13 mouse cellular contexts compared by ENCODE assay signal in the genomic region with DNA sequence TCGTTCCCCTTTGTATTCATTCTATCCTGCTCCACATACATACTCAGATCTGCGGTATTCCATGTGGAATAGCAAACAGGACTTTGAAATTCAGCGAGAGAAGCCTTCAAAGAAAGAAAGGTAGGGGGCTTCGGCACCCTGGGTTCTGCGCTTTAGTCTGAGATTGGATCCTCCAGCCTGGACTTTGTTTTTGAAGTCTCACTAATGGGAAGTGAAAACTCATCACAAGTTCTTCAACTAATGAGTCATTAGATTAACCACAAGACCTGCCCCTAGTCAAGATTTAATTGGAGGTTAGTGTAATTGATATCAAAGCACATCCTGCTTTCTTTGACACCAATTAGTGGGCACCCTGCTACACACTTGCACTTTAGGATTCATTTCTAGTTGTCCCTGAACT.
"Had no signal": no experiment of that assay in that cellular context is flagged by ENCODE, and none has a peak within 500 bp of the region (broad histone marks: within the 10 kb centered on the region; RNA-seq: fewer than 3 reads in every experiment).

No protein-coding gene starts in this region.

- H3K4me1 ChIP-seq: limb, embryonic 13.5 days; neural tube, embryonic 12.5 days; stomach, embryonic 15.5 days had no signal

- H3K36me3 ChIP-seq: limb, embryonic 13.5 days; neural tube, embryonic 12.5 days; stomach, embryonic 15.5 days had no signal

- H3K4me2 ChIP-seq: limb, embryonic 13.5 days; neural tube, embryonic 12.5 days; stomach, embryonic 15.5 days had no signal

- H3K9ac ChIP-seq: limb, embryonic 13.5 days; liver, embryonic 14.5 days; neural tube, embryonic 12.5 days; stomach, embryonic 15.5 days had no signal

- H3K9me3 ChIP-seq: limb, embryonic 13.5 days; neural tube, embryonic 12.5 days; stomach, embryonic 15.5 days had no signal

- H3K4me3 ChIP-seq: layer of hippocampus, adult 2 months; limb, embryonic 13.5 days; neural tube, embryonic 12.5 days; stomach, embryonic 15.5 days had no signal

- H3K27ac ChIP-seq: kidney, postnatal 0 days; layer of hippocampus, adult 2 months; limb, embryonic 13.5 days; liver, embryonic 14.5 days; neural tube, embryonic 12.5 days; stomach, embryonic 15.5 days had no signal

- DNase-seq: kidney, adult 11 months; kidney, adult 9 months; kidney, postnatal 4 days; lung, adult 18-20 months; right cerebral cortex, postnatal 14 days; thymus, adult 2 months; thymus, postnatal 36 days had no signal

- H3K27me3 ChIP-seq: neural tube, embryonic 12.5 days; stomach, embryonic 15.5 days had no signal
